Mouse (Mus musculus) layer of hippocampus, postnatal 36 days (tissue): ENCODE measurements around the gene Dpep1. TPM values are rescaled to one million over a fixed set of nuclear protein-coding genes. Genes with fewer than 3 reads are reported as not detected.

Experiments
- DNase-seq, 2 experiments: peaks; one replicate each; pipeline ENCODE4 v3.0.0; 2022
- total RNA-seq, 2 experiments: library from RNA; stranded (reverse); gene quantifications; 2 replicates each; pipeline ENCODE4 v1.2.3; 2021

Dpep1 gene
- total RNA-seq, 2 experiments from 2014 or later = 0.23 TPM; not detected in 1

GRCm38 (mm10) chr8:123250940-123251339 lies 64.9 kb downstream of the Dpep1 start:
- DNase-seq = no peak

Other genes with a start within 250 kb of the Dpep1 start
- gene Ankrd11, start 144.0 kb upstream of the Dpep1 start, total RNA-seq = 100 to 1,000 TPM; 164 to 171 TPM
- 10 to 100 TPM; 54.9 to 61.1 TPM for gene Spg7, start 123.3 kb upstream of the Dpep1 start, total RNA-seq
- 100 to 1,000 TPM; 391 to 451 TPM for gene Rpl13, start 83.9 kb upstream of the Dpep1 start, total RNA-seq
- 100 to 1,000 TPM; 305 to 318 TPM for gene Cpne7, start 68.9 kb upstream of the Dpep1 start, total RNA-seq
- 1 to 10 TPM; 1.6 to 2.2 TPM for gene Sult5a1, start 27.9 kb upstream of the Dpep1 start, total RNA-seq
- gene Chmp1a, start 26.5 kb downstream of the Dpep1 start, total RNA-seq = 100 to 1,000 TPM in 1 of 2 experiments, 10 to 100 TPM in 1; 96.7 to 101 TPM
- gene Spata33, start 26.6 kb downstream of the Dpep1 start, total RNA-seq = 1 to 10 TPM; 5.6 to 7.0 TPM
- 10 to 100 TPM; 89.6 to 99.3 TPM for gene Cdk10, start 38.6 kb downstream of the Dpep1 start, total RNA-seq
- gene Spata2l, start 50.0 kb downstream of the Dpep1 start, total RNA-seq = 10 to 100 TPM; 80.7 to 81.4 TPM
- 10 to 100 TPM; 24.3 to 26.6 TPM for gene Zfp276, start 68.0 kb downstream of the Dpep1 start, total RNA-seq
- 10 to 100 TPM; 49.7 to 51.6 TPM for gene Vps9d1, start 68.1 kb downstream of the Dpep1 start, total RNA-seq
- 1 to 10 TPM; 3.6 to 4.0 TPM for gene Fanca, start 132.3 kb downstream of the Dpep1 start, total RNA-seq
- gene Spire2, start 146.5 kb downstream of the Dpep1 start, total RNA-seq = 10 to 100 TPM; 15.2 to 17.2 TPM
- 100 to 1,000 TPM; 510 to 526 TPM for gene Tcf25, start 187.5 kb downstream of the Dpep1 start, total RNA-seq
- not detected for gene Mc1r, start 220.9 kb downstream of the Dpep1 start, total RNA-seq
- 100 to 1,000 TPM; 290 to 324 TPM for gene Tubb3, start 225.2 kb downstream of the Dpep1 start, total RNA-seq
- 10 to 100 TPM; 53.4 to 57.4 TPM for gene Def8, start 237.3 kb downstream of the Dpep1 start, total RNA-seq